Mouse (Mus musculus) monocyte, adult 2 months (primary cell): Measurements from ENCODE around the gene Pmpcb.

Experiments
- DNase-seq, 2 experiments: peaks; one replicate each; pipeline ENCODE4 v3.0.0; 2022; ENCODE audit warnings: low spot score in 2 of 2, low read depth in 1 of 2

Gene Pmpcb

GRCm38 (mm10) chr5:21792166-21792565 lies 55.2 kb downstream of the Pmpcb start:
- DNase-seq: no peak

- DNase-seq: no peak
These were observed 66.0 kb downstream of the Pmpcb start for GRCm38 (mm10) chr5:21802907-21803306.

GRCm38 (mm10) chr5:21803691-21804188 lies 66.8 kb downstream of the Pmpcb start:
- no peak for DNase-seq

- DNase-seq: no peak
These were observed 67.9 kb downstream of the Pmpcb start for GRCm38 (mm10) chr5:21804837-21805236.
